Mouse (Mus musculus) adrenal gland (tissue): ENCODE measurements around the gene Ccdc33.

Experiments used
- intact Hi-C: fragments of 180-260 bp; cut with DNase I; formaldehyde crosslinking; loops from one replicate; pipeline ENCODE4 v1.15.1; 2025

The Ccdc33 gene

GRCm38 (mm10) chr9:57986293-57986692, 132.3 kb downstream of the Ccdc33 start:
- intact Hi-C loops, result no loop called here

DNA sequence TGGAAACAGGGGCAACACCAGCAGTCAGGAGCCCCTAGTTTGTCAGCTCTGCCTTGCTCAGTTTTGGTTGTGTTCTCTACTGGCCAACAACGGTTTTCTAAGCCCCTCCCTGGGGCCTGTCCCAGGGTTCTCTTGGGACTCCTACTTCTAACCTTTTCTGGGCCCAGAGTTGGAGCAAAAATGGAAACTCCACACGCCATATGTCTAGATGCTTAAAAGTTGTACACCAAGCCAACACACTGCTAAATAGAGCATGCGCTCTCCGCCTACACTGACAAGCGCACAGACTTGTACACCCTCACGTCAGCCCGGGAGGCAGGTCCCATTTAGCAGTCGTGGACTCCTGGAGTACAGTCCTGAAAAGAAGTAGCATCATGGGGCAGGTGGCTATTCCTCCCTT, 133.3 kb downstream of the Ccdc33 start:
- intact Hi-C loops, result no loop called here

DNA sequence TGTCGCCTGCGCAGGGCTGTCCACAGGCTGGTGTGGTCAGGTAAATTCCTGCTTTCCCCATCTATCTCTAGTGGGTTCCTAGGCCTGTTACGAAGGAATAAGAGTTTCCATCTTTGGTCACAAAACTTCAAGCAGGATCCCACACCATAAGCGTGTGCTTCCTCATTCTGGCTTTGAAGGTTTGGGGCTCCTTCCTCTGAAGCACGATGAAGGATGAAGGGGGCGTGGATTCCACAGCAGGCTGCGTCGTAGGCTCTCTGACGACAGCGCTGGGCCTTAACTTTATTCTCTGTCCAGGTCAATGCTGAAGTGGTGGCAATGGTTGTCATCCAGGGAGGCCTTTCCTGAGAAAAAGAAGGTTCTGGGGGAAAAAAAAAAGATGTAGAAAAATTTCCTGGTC, 138.1 kb downstream of the Ccdc33 start:
- intact Hi-C loops, result no loop called here

- intact Hi-C loops, result no loop called here
Measured at GRCm38 (mm10) chr9:57978858-57979257, 139.8 kb downstream of the Ccdc33 start.
